Mouse (Mus musculus): ENCODE data around the gene Gm12794.

Gm12794 gene

DNA sequence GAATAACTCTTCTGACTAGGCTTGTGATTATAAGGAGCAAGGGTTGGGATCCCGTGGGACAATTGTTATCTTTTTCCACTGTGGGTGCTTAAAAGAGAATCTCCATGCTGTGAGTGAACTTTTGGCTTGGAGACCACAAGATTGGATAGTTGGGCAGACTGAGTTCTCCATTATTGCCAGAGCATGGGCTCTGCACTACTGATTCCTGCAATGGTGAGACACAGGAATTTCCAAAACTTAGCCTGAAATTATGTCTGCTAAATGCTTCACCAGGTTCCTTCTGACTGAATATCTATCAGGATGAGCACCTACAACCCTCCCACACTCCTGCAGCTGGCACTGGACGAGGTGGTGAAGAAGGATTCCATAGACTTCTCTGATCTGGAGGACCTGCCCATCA is at the start of gene Gm12794:
Gene Gm12794, plus strand, starts transcription at position 301 of the 400 bp plus-strand sequence.
- 75% methylated on average over 2 of the region's 2 CpGs for WGBS

DNA sequence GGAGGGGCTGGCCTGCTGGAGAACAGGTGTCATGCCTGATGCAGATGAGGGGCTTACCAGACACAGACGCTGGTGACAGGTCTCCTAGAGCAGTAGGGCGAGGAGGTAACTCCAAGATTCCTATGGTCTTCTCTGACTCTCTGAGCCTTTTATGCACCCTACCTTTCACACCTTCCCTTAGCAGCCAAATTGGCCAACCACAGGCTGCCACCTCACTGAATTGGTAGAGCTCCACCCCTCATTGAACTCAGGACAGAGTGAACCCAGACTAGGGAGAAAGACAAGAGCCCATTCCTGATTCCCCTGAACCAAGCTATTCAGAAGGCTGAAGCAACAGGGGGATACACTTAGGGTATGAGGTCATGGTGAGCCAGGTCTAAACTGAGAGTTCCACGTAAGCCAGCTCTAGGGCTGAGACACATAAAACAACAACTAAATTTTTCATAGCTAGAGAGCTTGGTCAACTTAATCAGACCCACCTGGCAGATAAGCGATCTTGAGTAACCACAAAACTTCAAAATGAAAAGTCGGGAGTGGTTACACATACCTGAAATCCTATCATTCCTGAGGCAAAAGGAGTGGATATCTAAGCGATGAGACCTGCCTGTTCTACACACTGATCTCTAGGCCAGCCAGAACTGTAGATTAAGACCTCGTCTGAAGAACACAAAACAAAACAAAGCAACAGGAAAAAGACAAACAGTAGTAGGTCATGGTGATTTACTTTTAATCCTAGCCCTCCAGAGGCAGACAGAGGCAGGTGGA is 46.4 kb upstream of the Gm12794 start, which contains the start of gene C130073F10Rik:
Gene C130073F10Rik, minus strand, starts transcription at position 134 of the 765 bp plus-strand sequence.
- WGBS = 89% methylated on average over 7 of the region's 7 CpGs

DNA sequence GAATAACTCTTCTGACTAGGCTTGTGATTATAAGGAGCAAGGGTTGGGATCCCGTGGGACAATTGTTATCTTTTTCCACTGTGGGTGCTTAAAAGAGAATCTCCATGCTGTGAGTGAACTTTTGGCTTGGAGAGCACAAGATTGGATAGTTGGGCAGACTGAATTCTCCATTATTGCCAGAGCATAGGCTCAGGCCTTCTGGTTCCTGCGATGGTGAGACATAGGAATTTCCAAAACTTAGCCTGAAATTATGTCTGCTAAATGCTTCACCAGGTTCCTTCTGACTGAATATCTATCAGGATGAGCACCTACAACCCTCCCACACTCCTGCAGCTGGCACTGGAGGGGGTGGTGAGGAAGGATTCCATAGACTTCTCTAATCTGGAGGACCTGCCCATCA is 31.4 kb upstream of the Gm12794 start, which contains the start of gene Gm12800:
Gene Gm12800, plus strand, starts transcription at position 301 of the 400 bp plus-strand sequence.
- 98% methylated on average over 2 of the region's 2 CpGs for whole genome bisulfite sequencing

DNA sequence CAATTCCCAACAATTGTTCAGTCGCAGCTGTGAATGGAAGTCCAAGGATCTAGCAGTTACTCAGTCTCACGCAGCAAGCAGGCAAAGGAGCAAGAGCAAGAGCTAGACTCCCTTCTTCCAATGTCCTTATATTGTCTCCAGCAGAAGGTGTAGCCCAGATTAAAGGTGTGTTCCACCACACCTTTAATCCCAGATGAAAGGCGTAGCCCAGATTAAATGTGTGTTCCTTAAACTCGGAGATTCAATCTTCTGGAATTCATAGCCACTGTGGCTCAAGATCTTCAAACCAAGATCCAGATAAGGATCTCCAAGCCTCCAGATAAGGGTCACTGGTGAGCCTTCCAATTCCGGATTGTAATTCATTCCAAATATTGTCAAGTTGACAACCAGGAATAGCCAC is 40.7 kb downstream of the Gm12794 start, which contains the start of gene Gm12790:
Gene Gm12790, minus strand, starts transcription at position 101 of the 400 bp plus-strand sequence.
- WGBS = 86% methylated on average over 1 of the region's 5 CpGs

DNA sequence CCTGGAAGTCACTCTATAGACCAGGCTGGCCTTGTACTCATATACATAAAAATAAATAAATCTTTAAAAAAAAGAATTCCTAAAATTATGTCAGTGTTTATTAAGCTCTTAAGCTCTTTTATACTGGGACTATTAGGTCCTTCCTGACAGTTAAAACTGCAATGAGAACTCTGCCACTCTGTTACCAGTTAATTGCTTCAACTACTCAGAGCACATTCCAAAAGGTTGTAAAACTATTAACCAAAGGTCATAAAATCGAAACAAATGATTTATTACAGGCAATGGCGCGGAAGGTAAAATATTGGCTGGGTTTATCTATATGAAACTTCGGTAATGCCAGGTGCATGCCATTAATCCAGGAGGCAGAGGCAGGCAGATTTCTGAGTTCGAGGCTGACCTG is 45.5 kb downstream of the Gm12794 start:
- WGBS = 94% methylated on average over 5 of the region's 5 CpGs

DNA sequence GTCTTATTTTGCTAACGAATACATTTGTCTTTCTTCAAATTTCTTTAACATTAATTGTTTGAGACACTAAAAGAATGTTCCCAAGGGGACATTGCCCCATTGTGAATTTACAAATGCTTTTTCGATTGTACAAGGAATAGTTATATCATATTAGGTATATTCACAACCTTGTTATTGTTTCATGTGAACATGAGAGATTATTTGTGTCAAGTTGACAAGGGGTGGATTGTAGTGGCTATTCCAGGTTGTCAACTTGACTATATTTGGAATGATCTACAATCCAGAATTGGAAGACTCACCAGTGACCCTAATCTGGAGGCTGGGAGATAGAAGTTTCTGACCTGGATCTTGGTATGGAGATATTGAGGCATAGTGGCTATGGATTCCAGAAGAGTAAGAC is 46.1 kb downstream of the Gm12794 start, which contains the start of gene Gm12789:
Gene Gm12789, plus strand, starts transcription at position 301 of the 400 bp plus-strand sequence.
- 85% methylated on average over 2 of the region's 2 CpGs for WGBS

Measured in cerebral cortex, adult 2 months (tissue).